Mouse (Mus musculus) testis, postnatal 14 days (tissue): ENCODE data around the gene Qtrt2.

ENCODE experiments used
- DNase-seq: peaks from one replicate; pipeline ENCODE4 v3.0.0; 2021; ENCODE audit warnings: low spot score

Qtrt2 gene

DNA sequence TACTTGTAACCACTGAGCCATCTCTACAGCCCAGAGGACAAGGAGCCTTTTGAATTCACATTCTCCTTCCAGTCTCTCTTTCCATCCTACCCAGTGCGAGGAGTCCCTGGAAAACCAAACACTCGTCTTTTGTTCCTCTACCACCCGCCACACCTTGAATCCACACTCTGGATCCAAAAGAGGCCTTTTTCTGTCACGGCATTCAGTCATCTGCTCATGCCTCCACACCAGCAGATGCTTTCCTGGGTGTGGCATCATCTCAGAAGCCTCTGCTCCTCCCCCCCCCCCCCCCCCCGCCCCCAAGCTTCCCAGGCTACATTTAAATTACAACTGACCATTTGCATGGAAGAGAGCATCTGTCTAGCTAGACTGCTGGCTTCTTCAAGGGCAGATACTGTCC lies 110.3 kb downstream of the Qtrt2 start:
- no peak for DNase-seq

GRCm38 (mm10) chr16:43814644-43815043 lies 112.0 kb downstream of the Qtrt2 start:
- DNase-seq = no peak
